Mouse (Mus musculus) thymus, adult 2 months (tissue): Measurements from ENCODE around the gene Snrpa1. TPM values are rescaled to one million over a fixed set of nuclear protein-coding genes. Genes with fewer than 3 reads are reported as not detected.

Experiments used
- DNase-seq: peaks from one replicate; pipeline ENCODE4 v3.0.0; 2021
- H3K27ac ChIP-seq: fragments of 200-500 bp; 2 replicates; pipeline ENCODE4 v1.5.1; 2012; ENCODE audit warnings: low read length, control low read depth; ENCODE audit not compliant: control insufficient read depth, insufficient read depth
- H3K27me3 ChIP-seq: fragments of 200-500 bp; 2 replicates; pipeline ENCODE4 v1.6.1; 2012; ENCODE audit warnings: mild to moderate bottlenecking, low read length, moderate library complexity, mixed read lengths; ENCODE audit not compliant: control insufficient read depth, insufficient read depth
- H3K36me3 ChIP-seq: fragments of 200-500 bp; 2 replicates; pipeline ENCODE4 v1.6.1; 2012; ENCODE audit warnings: mild to moderate bottlenecking, low read length, moderate library complexity; ENCODE audit not compliant: control insufficient read depth, insufficient read depth
- H3K4me1 ChIP-seq: fragments of 200-500 bp; replicated peaks from 2 replicates; pipeline ENCODE4 v1.6.1; 2012; ENCODE audit warnings: low read length; ENCODE audit not compliant: control insufficient read depth, insufficient read depth
- H3K4me3 ChIP-seq: fragments of 200-500 bp; 2 replicates; pipeline ENCODE4 v1.5.1; 2012; ENCODE audit warnings: mild to moderate bottlenecking, low read length, control low read depth, moderate library complexity; ENCODE audit not compliant: control insufficient read depth, insufficient read depth
- CTCF ChIP-seq: fragments of 200-500 bp; IDR thresholded peaks from 2 replicates; pipeline ENCODE4 v1.5.1; 2012; ENCODE audit warnings: mild to moderate bottlenecking, control low read depth, low read length, moderate library complexity, borderline replicate concordance; ENCODE audit not compliant: control insufficient read depth, poor library complexity, insufficient read depth; ENCODE audit errors: extremely low read depth
- POLR2A ChIP-seq: fragments of 200-500 bp; IDR thresholded peaks from 2 replicates; pipeline ENCODE4 v1.6.1; 2012; ENCODE audit warnings: mild to moderate bottlenecking, low read length, control low read depth, moderate library complexity; ENCODE audit not compliant: control insufficient read depth, poor library complexity, insufficient read depth; ENCODE audit errors: extremely low read depth
- WGBS: fragments of 180-500 bp; shearing (Covaris S2); methylation state at CpG from one replicate; pipeline ENCODE4 v1.1.7; 2018; 5-methylcytosine and 5-hydroxymethylcytosine counted together
- polyA plus RNA-seq: library from polyadenylated mRNA; depleted of rRNA; stranded (reverse); fragments of >200 nt; gene quantifications from 2 replicates; pipeline ENCODE4 v1.2.3, GENCODE M21; 2012

Gene Snrpa1
- polyA plus RNA-seq, 1 experiment, result 20.3 TPM

DNA sequence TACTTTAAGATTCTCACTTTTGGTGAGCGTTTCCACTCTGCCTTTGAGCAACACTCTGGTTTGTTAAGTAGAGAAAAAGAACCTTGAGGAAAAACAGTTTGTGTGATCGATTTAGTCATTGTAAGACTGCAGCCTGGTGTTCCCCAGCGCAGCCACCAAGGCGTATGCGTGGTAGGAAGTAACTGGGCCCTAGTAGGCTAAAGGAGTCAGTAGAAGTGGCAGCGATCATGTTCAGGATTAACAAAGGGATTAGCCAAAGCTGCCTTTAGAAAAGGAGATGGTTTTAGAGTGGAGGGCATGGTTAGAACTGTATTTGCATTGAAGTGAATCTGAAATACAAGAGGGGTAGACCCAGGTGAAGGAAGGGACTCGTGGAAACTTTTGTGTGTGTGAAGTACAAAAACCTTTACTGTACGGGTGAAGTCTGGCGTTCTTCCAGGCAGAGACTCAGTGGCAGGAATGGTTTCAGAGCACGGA lies 51.9 kb downstream of the Snrpa1 start:
- Histone ChIP-seq H3K27ac (no peak overlapping the region), H3K27me3 (no peaks in the 10 kb centered on the region), H3K36me3 (no peaks in the 10 kb centered on the region), H3K4me3 (no peak overlapping the region), H3K4me1 (peaks cover 13% of the 10 kb centered on the region)
- no peak for TF ChIP-seq CTCF
- TF ChIP-seq POLR2A, result no peak
- WGBS, result 6% methylated on average over 10 of the region's 10 CpGs
- DNase-seq, result peak; percentile 21

DNA sequence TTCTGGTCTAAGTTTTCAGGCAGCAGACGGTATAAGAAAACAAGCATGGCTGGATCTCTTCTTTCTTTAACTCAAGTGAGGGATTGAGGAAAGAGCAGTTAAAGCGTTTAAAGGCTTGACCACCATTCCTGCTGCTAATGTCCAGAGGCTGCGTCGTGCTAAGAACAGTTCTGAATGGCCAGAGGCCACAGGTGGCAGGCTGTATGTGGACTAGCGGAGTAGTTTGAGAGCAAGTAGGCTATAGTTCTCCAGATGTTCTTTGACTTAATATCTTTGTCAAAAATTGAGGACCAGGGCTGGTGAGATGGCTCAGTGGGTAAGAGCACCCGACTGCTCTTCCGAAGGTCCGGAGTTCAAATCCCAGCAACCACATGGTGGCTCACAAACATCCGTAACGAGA lies 52.4 kb downstream of the Snrpa1 start:
- H3K27me3 ChIP-seq, result no peaks in the 10 kb centered on the region
- no peak for TF ChIP-seq CTCF
- no peak for TF ChIP-seq POLR2A
- peaks cover 18% of the 10 kb centered on the region for H3K4me1 ChIP-seq
- no peak overlapping the region for H3K27ac ChIP-seq
- no peak overlapping the region for H3K4me3 ChIP-seq
- WGBS, result 86% methylated on average over 10 of the region's 10 CpGs
- H3K36me3 ChIP-seq, result no peaks in the 10 kb centered on the region
- no peak for DNase-seq

DNA sequence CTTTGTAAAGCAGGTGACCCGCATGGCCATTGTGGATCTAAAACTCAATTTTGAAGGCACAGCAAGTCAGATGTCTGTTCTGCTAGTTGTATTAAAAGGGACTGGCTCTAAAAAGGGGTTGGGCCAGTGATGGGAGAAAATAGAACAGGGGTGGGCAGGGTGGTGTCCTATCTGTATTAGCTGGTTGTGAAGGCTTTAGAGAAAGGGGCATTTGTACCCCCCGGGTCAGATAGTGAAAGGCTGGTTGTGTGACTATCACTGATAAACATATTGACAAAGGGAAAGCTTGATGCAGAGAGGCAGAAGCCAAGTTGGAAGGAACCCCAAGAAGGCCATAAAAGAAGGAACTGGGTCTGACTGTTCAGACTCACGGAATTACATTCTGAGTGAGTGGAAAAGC lies 54.8 kb downstream of the Snrpa1 start:
- 94% methylated on average over 3 of the region's 3 CpGs for WGBS
- no peak overlapping the region for H3K27ac ChIP-seq
- peaks cover 32% of the 10 kb centered on the region for H3K4me1 ChIP-seq
- H3K4me3 ChIP-seq, result no peak overlapping the region
- no peaks in the 10 kb centered on the region for H3K27me3 ChIP-seq
- no peaks in the 10 kb centered on the region for H3K36me3 ChIP-seq
- no peak for DNase-seq
- TF ChIP-seq POLR2A (no peak), CTCF (no peak)

DNA sequence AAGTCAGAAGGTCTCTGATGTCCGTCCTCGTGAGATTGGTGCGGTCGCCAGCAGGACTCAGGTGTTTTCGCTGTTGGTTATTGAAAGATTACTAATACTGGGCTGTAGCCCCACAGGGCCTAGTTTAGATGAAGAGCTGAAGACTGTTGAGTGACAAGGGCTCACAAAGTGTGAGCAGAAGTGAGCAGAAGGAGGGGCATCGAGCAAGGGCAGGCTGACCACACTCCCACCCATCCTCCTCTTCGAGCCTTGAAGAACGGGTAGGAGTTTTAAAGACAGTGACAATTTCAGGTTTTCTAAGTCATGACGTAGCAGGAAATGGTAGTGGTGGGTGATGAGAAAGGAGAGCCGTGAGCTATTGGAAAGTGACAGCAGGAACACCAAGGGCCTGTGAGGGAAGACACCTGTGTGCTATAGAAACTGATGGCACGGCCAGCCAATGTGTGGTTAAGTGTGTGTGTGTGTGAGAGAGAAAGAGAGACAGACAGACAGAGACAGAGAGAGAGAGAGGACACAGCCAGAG lies 57.1 kb downstream of the Snrpa1 start:
- Histone ChIP-seq H3K4me1 (peaks cover 26% of the 10 kb centered on the region), H3K27ac (no peak overlapping the region), H3K27me3 (no peaks in the 10 kb centered on the region), H3K36me3 (no peaks in the 10 kb centered on the region), H3K4me3 (no peak overlapping the region)
- TF ChIP-seq POLR2A (no peak), CTCF (no peak)
- 32% methylated on average over 11 of the region's 11 CpGs for WGBS
- no peak for DNase-seq

DNA sequence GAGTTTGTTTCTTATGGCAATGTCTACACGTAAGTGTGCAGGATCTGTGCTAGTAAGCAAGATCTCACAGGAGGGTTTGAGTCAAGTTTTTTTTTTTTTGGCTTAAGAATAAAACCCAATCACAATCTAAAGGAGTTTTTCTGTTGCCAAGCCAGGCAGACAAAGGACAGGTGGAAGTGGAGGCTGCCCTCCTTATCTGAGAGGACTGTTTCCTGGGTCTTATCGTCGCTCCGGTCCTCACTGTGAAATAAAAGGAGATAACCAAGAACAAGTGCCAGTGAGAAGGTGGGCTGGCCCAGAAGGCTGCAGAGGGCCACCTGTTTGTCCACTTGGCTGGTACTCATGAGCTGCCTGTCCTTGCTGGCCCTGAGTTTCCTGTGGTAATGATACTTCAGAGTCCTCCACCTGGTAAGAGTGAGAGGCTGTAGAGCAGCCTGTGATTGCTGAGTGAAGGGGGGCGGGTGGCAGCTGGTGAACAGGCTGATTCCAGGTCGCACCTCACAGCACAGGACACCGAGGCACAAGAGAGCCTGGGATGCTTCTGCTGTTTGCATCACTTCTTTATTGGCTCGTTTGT lies 58.2 kb downstream of the Snrpa1 start:
- Histone ChIP-seq H3K4me3 (no peak overlapping the region), H3K4me1 (peaks cover 29% of the 10 kb centered on the region), H3K27ac (no peak overlapping the region), H3K27me3 (no peaks in the 10 kb centered on the region), H3K36me3 (no peaks in the 10 kb centered on the region)
- no peak for DNase-seq
- TF ChIP-seq CTCF, result no peak
- TF ChIP-seq POLR2A, result no peak
- WGBS, result 46% methylated on average over 8 of the region's 8 CpGs

DNA sequence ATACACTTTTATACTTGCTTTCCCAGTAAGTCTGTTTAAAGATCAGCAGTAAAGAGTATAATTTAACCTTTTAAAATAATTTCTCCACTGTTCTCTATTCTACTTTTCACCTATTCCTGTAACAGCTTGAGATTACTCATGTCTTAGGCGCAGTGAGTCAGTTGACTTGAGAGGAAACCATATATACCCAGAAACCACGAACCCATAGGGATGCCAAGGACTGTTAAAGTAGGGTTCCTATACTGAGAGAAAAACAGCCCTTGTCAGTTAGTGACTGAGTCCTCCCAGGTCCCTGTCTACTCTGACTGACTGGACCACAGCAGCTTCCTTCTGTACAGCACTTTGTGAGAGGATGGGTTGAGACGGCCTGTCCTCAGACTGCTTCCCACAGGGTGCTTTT lies 59.2 kb downstream of the Snrpa1 start:
- TF ChIP-seq CTCF, result no peak
- no peak for TF ChIP-seq POLR2A
- no peak for DNase-seq
- WGBS, result 28% methylated on average over 3 of the region's 3 CpGs
- no peaks in the 10 kb centered on the region for H3K27me3 ChIP-seq
- peaks cover 29% of the 10 kb centered on the region for H3K4me1 ChIP-seq
- no peak overlapping the region for H3K27ac ChIP-seq
- no peaks in the 10 kb centered on the region for H3K36me3 ChIP-seq
- H3K4me3 ChIP-seq, result no peak overlapping the region
